Mouse (Mus musculus): Measurements from ENCODE around the gene Tuba4a.

DNA sequence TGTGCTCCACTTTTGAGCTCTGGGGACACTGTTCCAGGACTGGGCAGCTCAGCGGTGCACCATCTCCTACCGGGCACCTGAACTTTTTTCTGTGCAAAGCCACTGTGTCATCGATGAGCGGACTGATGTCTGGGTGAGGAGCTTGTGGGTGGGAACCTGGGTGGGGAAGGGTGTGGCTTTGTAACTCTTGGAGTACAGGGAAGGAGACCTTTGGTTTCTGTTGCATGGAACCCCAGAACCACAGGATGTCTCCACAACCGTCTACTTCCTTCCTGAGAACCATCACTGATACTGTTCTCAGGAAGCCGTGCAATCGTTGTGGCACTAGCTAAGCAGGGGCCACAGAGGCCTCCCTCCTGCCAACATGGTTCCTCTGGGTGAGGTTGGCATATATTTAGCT lies 6.6 kb downstream of the Tuba4a start:
- TF ChIP-seq EP300 (IDR thresholded peaks at IDR 0.05; ENCODE audit: low read depth) (no peak; the same call in 1 of the 2 replicates), CTCF (IDR thresholded peaks at IDR 0.05; ENCODE audit: low read depth) (no peak)
